Mouse (Mus musculus): ENCODE results near the gene Rpl22l1.

Gene Rpl22l1

DNA sequence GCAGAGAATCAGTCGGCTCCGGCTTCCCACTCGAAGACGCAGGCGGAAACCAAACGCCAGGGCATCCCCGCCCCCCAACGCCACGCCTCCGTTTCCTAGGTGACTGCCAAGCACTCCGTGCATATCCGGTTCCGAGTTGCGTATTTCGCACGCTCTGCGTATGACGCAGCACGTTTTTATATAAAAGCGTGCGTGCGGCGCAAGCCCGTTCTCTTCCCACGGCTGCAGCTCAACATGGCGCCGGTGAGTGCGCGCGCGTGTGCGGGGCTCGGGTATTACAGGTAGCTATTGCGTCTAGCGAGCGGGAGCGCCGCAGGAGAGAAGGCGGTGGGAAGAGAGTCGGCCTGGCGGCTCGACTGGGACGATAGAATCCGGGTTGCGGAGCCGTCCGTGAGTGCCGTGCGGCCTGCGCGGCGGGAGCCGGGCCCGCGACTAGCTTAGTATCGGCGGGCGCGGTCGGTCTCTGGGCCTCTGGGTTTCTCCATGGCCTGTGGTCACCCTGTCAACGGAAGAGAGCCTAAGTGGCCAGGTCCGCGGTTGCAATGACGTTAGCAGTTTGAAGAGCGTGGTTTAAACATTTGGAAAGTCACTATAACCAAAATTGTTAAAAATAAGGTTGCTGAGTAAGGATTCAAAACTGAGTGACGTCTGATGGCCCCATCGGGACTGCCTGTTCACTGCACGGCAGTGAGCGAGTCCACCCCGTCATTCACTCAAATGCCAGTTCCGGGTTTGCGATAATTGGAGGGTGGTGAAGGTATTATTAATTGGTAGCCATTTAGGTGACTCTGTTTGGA, at the start of gene Rpl22l1:
Rpl22l1 (plus strand) TSS at position 136 of the 797 bp plus-strand sequence.
- peak; percentile 99 for DNase-seq (ENCODE audit: low read depth)

DNA sequence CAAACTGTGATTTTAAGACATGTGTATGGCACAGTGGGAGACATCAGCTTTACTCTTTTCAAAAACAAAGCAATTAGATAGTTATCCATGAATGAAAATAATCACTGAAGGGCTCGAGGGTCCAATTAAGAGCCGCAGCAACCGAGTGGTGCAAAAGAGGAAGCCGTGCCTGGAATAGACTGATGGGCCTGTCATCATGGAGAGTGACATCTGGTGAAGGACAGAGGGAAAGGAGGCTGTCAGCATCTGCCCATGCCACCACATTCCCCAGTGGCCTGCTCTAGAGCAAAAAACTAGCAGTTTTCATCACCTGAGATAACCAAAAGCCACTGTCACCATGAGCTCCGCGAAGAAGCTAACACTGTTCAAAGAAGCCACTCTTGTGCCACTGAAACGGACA, 49.8 kb upstream of the Rpl22l1 start:
- DNase-seq (ENCODE audit: low read depth), result no peak

DNA sequence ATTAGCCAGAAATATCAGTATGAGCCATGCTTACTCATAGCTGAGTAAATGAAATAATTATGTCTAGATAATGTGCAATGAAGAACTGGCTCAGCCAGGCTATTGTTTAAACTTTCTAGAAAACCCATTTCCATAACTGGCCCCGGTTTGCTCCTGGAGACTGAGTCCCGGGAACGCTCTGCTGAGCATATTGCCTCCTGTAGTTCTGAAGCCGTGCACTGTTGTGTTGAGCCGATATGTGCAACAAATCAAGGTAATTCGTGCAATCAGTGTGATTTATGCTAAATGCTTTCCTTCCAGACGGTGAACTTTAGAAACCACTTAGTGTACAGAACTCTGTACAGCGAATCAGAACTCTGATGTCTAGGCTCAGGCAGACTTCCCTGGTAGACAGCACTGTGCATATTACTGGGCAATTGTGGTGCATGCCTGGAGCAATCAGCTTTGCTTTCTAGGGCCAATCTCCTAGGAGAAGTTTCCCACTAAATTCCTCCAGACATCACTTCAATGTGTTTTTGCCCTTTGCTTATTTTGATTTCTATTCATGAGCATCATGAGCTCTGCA, 43.9 kb upstream of the Rpl22l1 start:
- no peak for DNase-seq (ENCODE audit: low read depth)

DNA sequence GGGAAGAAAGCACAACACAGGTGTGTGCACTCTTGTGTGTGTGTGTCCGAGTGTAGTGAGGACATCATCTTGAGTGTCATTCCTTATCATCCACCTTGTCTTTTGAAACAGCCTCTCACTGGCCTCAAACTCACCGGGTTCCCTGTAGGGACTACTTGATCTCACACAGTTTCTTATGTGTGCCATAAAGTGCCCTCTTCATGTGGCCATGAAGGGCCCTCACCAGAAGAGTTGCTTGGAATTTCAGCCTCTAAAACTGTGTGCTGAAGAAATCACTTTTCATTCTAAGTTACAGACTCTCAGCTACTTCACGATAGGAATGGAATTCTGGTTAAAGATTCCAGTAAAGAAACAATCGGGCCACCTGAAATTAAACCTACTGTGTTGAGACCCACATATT, 38.3 kb upstream of the Rpl22l1 start:
- no peak for DNase-seq (ENCODE audit: low read depth)

DNA sequence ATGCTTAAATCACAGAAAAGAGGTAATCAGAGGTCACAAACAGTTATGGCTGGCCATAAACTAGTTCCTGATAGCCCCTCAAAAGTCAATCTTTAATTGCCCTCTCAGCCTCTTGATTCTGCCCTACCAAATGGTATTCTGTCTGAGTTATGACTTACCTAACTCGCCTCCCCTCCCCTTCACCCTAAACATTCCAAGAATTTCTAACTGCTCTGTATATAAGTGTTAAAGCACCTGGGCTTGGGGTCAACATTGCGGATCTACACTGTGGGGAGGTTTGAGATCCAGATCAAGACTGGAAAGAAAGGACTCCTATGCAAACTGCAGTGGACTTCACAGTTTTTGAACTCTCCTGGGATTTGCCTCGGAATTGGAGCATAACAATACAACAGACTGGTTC, 37.0 kb upstream of the Rpl22l1 start:
- no peak for DNase-seq (ENCODE audit: low read depth)

DNA sequence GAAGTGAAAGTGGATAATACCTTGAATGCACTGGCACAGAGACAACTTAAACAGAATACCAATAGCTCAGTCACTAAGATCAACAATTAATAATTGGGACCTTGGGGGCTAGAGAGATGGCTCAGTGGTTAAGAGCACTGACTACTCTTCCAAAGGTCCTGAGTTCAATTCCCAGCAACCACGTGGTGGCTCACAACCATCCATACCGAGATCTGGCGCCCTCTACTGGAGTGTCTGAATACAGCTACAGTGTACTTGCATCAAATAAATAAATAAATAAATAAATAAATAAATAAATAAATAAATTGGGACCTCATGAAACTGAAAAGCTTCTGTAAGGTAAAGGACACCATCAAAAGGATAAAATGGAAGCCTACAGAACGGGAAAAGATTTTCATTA, 32.3 kb upstream of the Rpl22l1 start:
- DNase-seq (ENCODE audit: low read depth), result peak; percentile 11

DNA sequence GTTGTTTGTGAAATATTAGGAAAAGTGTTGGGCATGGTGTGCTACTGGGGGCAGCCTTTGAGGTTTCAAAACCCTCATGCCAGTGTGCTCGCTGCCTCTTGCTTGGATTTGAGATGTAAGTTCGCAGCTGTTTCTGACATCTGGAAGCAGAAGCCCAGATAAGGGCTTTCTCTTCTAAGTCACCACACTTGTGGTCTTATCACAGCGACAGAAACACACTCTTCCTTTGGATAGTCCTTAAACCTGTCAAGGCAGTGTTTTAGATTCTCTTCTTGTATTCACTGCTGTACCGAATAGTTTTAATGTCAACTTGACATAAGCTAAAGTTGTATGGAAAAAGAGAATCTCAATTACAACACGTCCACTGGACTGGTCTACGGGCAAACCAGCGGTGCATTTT, 29.9 kb upstream of the Rpl22l1 start:
- no peak for DNase-seq (ENCODE audit: low read depth)

DNA sequence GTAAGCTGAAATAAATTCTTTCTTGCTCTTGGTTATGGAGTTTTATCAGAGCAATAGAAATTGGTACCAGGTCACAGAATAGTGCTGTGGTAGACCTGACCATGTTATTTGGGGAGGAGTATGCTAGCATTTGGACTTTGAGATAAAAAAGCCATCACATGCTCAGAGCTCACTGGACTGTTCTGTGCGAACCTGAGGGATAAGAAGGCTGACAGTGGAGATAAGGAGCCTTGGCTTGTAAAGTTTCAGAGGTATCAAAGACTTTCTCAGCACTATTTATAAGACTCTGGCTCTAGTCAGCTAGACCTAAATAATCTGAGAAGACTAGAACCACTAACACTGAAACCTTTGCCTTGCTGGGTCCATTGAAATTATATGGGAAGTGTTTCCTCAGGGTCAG, 29.3 kb upstream of the Rpl22l1 start:
- no peak for DNase-seq (ENCODE audit: low read depth)

DNA sequence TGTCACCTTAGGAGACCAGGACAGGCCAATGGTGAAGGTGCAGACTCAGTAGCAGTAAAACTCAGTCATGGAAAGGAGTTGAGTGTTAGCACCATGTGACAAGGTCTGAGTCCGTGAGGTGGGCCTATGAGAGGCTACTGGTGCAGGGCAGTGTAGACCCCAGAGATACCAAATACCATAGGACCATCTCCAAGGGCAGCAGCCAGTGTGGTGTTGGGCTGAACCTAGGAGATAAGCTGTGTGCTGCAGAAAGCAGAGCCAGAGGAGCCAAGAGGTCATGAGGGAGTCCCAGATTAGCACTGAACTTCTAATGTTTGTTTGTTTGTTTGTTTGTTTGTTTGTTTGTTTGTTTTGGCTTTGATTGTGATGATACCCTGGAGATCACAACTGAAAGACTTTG, 28.7 kb upstream of the Rpl22l1 start:
- no peak for DNase-seq (ENCODE audit: low read depth)

DNA sequence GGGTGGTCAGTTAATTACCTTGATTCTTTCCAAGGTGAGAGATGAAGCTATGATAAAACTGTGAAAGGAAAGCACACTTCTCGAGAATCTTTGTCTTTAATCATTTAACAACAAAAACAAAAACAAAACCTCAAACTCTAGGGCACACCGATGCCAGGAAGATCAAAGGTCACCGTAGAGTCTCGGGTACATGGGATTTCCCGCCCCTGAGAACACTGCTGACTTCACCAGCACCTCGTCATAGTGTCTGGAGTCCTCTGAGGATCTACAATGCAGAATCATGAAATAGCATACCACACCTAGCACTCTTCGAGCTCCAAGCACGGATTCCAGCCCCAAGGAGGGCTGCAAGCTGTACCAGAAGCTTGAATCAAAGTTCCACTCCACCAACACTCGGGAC, 24.7 kb upstream of the Rpl22l1 start:
- DNase-seq (ENCODE audit: low read depth), result no peak

DNA sequence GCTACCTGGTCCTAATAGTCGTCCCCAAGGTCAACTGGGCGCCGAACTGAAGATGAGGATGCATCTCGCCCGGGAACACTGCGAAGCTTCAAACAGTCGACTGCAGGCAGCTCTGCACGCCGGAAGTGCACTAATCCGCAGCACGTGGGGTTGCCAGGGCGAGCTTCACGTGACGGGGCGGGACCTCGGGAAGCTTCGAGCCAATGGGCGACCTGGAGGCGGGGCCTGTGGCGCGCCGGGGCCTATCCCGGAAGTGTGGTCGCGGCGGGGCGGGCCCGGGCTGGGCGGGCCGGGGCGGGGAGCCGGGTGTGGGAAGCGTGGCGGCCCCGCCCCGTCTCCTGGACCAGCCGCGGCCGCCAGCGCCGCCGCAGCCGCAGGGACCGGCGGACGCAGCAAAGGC, 24.2 kb upstream of the Rpl22l1 start, which contains the start of gene Eif5a2:
Eif5a2 (plus strand) TSS at position 283 of the 400 bp plus-strand sequence.
- peak; percentile 95 for DNase-seq (ENCODE audit: low read depth)

DNA sequence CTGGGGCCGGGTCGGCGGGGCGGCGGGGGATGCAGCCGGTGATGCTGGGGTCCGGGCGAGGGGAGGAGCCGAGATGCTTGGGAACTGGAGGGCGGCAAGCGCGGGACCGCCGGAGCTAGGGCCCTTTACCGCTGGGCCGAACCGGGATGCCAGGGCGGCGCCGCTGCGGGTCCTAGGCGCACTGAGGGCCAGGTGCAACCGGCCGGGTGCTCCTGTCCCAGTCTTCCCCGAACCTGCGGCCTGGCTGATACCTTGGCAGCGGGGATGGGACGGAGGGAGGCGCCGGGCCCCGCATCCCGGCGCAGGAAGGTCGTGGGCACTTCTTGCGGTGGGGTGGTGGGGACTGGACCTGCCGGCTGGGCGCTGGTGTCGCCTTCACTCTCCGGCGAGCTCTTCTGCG, 23.8 kb upstream of the Rpl22l1 start:
- DNase-seq (ENCODE audit: low read depth), result no peak

DNA sequence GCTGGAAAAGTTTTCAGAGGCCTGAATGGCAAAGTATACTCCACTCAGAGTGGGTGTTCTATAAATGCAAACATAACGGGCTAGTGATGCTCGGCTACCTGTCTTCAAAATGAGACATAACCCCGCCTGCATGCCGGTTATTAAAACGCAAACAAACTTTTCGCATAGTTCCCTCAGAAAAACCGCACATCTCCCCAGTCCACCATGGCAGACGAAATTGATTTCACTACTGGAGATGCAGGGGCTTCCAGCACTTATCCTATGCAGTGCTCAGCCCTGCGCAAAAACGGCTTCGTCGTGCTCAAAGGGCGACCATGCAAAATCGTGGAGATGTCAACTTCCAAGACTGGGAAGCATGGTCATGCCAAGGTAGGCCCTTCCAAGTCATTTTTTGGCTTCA, 23.4 kb upstream of the Rpl22l1 start:
- DNase-seq (ENCODE audit: low read depth), result no peak

DNA sequence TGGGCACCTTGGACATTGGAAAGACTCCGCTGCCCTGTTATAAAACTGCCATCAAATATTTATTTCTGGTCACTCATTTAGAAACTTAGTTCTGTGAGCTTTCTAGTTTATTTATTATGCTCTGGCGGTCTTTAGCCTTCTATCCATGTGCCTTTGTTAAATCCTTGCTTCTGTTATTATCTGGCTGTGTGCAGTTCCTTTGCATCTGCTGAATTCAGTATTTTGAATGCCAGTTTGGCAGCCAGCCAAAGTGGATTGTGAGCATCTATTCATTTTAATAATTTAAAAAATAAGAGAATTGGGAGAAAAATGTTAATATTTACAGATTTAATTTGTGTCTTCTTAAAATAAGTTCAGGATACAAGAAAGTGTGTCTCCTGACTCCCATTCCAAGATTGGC, 21.1 kb upstream of the Rpl22l1 start:
- no peak for DNase-seq (ENCODE audit: low read depth)

DNA sequence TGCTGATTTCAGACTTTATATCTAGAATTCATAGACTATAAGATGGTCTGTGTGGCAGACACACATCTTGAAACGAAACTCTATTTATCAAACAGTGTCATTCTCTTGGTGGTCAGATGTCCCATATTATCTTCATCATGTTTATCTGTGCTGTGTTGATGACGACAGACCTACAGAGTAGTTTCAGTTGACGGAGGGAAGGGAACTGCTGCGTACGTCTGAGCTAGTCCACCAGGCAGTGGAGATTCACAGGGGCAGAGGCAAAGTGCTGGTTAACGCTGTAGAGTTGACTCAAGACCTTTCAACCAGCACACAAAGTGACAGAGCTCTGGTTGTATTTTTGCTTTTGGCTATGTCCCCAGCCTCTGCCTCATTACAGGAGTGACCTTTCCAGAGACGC, 10.4 kb upstream of the Rpl22l1 start:
- no peak for DNase-seq (ENCODE audit: low read depth)

DNA sequence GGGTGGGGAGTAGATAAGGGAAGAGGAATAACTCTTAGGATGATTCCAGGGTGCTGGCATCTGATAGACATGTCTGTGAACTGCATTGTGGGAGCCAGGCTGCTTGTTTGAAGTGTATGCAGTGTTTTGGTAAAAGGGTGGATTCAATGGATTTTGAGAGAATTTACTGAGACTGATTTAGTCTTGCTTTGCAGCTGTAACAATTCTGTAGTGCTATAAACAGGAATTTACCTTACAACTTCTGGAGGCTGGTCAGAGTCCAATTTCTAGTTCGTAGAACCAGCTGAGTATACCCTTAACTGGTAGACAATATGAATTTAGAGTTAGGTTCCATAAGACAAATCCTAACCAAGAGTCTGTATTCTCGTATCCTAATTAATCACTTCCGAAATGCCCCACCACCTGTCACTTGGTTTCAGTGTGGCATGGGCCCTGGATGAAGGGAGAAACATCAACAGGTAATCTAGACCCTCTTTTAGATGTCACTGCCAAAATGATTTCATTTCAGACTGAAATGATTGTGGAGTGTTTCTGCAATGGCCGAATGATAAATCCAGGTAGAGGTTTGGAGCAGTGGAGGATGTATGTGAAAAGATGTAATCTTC, 2.9 kb downstream of the Rpl22l1 start:
- DNase-seq (ENCODE audit: low read depth), result no peak

DNA sequence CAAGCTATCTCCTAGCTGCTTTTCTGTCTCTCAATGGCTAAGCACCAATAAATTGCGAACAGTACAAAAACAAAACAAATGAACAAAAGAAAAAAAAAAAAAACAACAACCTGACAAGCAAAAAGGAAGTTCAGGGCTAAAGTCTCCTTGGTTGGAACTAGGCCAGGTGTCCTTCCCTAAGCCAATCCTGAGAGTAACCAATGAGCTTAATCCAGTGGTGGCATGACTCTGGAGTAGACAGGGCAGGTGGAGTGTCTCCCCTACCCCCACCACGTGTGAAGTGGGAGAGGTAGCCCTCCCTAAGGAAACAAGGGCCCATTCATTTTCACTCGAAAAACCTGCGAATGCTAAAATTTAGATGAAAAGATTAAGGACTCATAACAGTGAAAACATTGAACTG, 6.2 kb downstream of the Rpl22l1 start:
- no peak for DNase-seq (ENCODE audit: low read depth)

DNA sequence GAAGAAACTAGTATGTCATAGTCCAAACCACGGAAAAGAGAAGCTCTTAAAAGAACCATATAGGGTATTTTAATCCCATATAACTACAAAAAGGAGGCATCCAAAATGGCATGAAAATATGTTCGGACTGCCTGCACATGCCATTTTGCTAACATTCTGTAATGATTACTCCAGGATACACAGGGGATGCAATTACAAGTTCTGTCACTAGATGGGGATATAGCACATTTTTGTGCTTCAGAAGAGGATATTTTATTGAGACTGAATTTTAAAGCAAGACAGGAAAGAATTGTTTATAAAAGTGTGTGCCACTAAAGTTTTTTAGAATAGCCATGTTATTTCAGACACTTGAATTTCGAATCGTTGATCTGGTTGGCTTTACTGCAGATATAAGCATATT, 9.1 kb downstream of the Rpl22l1 start:
- peak; percentile 87 for DNase-seq (ENCODE audit: low read depth)

DNA sequence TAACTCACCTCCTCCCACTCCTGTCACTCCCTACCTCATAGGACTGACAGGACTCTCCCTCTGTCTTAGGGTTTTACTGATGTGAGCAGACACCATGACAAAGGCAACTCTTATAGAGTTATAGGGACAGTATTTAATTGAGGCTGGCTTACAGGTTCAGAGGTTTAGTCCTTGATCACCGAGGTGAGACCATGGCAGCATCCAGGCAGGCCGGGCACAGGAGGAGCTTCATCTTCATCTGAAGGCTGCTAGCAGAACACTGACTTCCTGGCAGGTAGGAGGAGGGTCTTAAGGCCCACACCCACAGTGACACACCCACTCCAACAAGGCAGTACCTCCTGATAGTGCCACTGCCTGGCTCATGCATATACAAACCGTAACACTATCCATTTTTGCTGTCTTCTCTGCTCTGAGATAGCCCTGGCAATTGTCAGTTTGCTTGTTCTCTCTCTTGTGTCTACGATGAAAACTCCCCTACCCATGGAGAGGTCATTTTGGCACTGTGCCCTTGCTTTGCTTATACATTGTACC, 10.8 kb downstream of the Rpl22l1 start:
- no peak for DNase-seq (ENCODE audit: low read depth)

DNA sequence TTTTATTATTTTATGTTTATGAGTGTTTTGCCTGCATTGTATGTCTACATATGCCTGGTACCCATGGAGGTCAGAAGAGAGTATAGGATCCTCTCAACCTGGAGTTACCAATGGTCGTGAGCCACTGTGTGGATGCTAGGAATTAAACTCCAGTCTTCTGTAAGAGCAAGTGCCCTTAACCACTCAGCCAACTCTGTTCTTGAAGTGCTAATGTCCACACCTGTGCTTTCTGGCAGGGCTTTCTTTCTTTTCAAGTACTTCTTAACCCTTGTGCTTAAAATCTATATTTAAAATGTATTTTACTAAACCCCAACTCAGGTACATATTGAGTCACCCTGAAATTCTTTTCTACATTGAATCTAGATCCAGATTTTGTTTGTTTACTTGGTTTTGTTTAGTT, 21.0 kb downstream of the Rpl22l1 start:
- DNase-seq (ENCODE audit: low read depth), result no peak

DNA sequence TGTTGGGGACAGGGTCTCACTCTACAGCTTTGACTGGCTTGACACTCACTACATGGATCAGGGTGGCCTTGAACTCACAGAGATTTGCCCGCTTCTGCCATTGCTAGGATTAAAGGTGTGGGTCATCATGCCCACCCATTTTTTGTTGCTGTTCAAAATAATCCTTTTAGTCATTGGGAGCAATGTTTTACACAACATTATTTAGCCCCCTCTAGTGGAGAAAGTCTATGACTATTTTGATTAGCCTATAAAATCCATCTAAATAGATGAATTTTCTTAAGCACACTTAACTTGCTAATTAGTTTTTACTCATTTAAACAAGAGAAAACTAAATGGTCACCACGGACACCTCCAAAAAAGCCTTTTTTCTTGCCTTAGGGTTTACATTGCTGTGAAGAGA, 22.4 kb downstream of the Rpl22l1 start:
- no peak for DNase-seq (ENCODE audit: low read depth)

DNA sequence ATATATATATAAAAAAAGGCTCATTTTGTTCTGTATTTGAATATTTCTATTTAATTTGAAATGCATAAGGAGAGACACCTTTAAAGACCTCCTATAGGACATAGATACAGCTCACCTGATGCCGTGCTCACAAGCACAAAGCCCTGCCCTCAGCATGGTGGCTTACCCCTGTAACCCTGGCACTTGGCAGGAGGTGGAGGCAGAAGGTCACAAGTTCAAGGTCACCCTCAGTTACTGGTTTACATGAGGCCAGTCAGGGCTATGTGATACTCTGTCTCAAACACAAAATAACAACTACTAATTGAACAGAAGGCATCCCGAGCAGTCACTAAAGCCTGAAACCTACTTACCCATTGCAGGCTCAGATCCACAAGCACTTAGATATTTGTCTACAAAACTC, 24.2 kb downstream of the Rpl22l1 start:
- DNase-seq (ENCODE audit: low read depth), result no peak

DNA sequence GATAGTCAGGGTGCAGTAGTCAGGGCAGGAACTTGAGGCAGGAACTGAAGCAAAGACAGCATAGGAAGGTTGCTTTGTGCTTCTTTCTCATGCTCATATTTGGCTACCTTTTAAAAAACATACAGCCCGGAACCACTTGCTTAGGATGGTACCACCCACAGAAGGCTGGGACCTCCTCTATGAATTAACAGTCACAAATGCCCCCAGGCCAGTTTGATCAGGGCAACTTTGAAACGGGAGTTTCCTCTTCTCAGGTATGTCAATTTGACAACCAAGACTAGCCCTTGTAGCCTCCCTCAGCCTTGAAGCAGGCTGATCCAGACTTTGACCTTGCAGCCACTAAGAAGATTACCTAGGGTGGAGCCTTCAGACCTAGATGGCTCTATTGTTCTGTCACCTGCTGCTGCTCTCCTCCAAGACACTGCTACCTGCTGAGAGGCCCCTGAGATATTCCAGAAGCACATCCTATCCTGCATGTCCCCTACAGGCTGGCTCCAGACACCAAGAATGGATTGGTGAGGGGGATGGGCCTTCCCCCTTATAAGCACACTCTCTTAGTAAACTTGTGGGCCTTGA, 31.6 kb downstream of the Rpl22l1 start:
- DNase-seq (ENCODE audit: low read depth), result no peak
